Mouse (Mus musculus) left cerebral cortex, postnatal 25 days (tissue): ENCODE data around the gene Foxr1. TPM values are rescaled to one million over a fixed set of nuclear protein-coding genes. Genes with fewer than 3 reads are reported as not detected.
"Not testable (repeated sequence)": the region's sequence is repeated elsewhere in the genome, so short reads cannot be mapped to it uniquely, and the experiment has no call there.

ENCODE experiments used
- DNase-seq, 2 experiments: peaks; one replicate each; pipeline ENCODE4 v3.0.0; 2022; ENCODE audit warnings: low spot score in 2 of 2, mixed read lengths in 1 of 2
- intact Hi-C: fragments of 180-260 bp; cut with DNase I; formaldehyde crosslinking; loops from one replicate; pipeline ENCODE4 v1.15.1; 2025
- total RNA-seq, 2 experiments: library from RNA; stranded (reverse); gene quantifications; 2 replicates each; pipeline ENCODE4 v1.2.3; 2021

Gene Foxr1
- total RNA-seq, 2 experiments from 2014 or later: not detected

DNA sequence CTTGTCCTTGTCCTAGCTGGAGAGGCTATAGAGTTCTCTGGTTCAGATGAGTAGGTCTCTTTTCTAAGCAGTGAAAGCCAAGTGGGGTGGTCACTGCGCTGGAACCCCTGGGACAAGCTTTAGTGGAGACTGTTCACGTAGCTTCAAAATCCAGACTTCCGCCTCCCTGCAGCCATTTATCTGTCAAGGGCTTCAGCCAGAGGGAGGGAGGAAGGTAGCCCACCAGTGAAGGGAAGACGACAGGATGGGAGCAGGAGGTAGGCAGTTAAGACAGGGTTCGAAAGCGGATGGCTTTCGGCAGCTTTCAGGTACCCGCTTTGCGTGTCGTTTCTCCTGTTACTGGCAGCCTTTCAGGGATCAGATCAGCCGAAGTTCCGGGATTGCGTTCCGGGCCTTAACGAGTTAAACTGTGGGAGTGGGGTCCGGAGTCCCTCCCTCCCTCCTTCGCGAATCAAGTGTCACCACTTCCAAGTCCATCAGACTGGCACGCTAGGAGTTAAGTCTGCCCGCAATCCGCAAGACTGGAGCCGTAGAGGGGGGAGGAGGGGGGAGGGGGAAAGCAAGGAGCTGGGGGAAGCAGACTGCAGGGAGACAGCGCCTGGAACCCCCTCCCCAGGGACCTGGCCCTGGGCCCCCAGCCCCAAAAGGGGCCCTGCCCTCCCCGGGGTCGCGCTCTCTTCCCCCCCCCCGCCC, 37.4 kb upstream of the Foxr1 start:
- peak; percentile 70 to 79 for DNase-seq
- intact Hi-C loops: loop anchor here (2.0 kb wide), 1 partner anchor 22 kb away; no protein-coding TSS in a partner anchor

- DNase-seq: peak; percentile 64 to 80
- intact Hi-C loops: loop anchor here (2.0 kb wide), 1 partner anchor 21 kb away; no protein-coding TSS in a partner anchor
These were observed 36.6 kb upstream of the Foxr1 start for GRCm38 (mm10) chr9:44477339-44478228.

DNA sequence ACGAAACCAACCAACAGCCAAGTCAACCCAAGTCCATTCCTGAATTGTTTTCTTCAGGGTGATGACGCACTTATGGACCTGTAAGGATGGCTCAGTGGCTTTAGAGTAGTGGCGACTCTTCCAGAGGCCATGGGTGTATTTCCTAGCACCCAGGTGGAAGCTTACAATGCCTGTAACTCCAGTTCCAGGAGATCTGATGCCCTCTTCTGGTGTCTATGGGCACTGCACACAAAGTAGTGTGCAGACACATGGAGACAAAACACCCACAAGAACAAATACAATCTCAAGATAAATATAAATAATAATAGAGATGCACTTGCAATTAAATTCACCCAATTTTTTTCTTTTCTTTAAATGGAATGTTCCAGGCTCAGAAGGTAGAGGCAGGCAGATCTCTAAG, 35.0 kb upstream of the Foxr1 start:
- no peak for DNase-seq
- intact Hi-C loops: no loop called here

DNA sequence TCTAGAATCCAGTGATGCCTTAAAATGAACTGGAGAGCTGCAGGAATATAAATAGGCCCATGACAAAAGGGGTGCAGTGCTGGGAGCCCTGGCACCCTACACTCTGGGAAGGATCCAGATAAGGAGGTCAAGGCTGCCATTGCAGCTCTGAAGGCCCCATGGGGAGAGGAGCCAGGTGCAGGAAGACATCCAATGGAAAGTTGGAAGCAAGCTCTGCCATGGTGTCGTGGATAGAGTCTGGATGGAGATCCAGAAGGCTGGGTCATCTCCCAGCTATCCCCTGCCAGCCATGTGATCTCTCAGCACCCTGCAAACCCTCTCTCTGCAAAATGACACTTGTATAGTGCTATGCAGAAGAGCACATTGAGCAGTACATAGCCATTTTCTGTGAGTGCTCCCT, 33.4 kb upstream of the Foxr1 start:
- no peak for DNase-seq
- intact Hi-C loops: no loop called here

DNA sequence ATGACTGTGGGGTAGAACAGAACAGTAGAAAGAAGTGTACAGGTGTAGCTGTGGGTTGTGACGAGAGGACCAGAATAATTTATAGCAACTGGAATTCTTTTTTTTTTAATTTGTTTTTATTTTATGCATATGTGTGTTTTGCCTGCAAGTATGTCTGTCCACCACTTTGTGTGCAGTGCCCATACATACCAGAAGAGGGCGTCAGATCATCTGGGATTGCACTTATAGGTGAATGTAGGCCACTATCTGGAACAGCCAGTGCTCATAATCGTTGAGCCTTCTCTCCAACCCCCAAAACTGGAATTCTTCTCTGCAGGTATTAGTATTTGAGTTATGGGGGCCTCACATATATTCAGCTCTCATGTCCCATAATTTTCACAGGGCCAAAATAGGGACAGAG, 32.2 kb upstream of the Foxr1 start:
- no peak for DNase-seq
- intact Hi-C loops: no loop called here

- intact Hi-C loops: no loop called here
- DNase-seq: peak in 1 of 2 experiments; percentile 52
These were observed 27.9 kb upstream of the Foxr1 start for GRCm38 (mm10) chr9:44468800-44469199.

- no peak for DNase-seq
- intact Hi-C loops: no loop called here
These were observed 27.3 kb upstream of the Foxr1 start for GRCm38 (mm10) chr9:44468224-44468623.

DNA sequence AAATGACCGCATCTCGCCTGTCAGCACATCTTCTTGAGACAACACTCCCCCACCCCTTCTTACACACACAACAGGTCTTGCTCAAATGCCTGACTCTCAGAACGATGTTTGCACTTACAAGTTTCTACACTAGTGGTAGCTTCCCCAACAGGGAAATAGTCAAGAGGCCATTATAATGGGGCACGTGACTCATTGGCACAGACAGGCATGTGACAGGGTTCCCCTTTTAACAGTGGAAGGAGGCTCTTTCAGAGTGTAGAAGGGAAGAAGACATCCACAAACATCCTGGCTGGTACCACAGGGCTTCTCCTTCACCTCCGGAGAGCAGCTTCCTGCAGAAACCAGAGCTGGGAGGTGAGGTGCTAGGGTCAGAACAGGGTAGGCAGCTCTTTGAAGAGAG, 21.0 kb upstream of the Foxr1 start:
- no peak for DNase-seq
- intact Hi-C loops: no loop called here

- intact Hi-C loops: loop anchor here (2.0 kb wide), 1 partner anchor 22 kb away; no protein-coding TSS in a partner anchor
- peak; percentile 89 to 98 for DNase-seq
These were observed 16.3 kb upstream of the Foxr1 start for GRCm38 (mm10) chr9:44457035-44457742.

GRCm38 (mm10) chr9:44454891-44455220, 13.9 kb upstream of the Foxr1 start, which contains the start of gene Upk2:
Gene Upk2, minus strand, starts transcription at chr9:44454976.
- intact Hi-C loops: loop anchor here (1.0 kb wide), 2 partner anchors 47 to 197 kb away; no protein-coding TSS in a partner anchor

DNA sequence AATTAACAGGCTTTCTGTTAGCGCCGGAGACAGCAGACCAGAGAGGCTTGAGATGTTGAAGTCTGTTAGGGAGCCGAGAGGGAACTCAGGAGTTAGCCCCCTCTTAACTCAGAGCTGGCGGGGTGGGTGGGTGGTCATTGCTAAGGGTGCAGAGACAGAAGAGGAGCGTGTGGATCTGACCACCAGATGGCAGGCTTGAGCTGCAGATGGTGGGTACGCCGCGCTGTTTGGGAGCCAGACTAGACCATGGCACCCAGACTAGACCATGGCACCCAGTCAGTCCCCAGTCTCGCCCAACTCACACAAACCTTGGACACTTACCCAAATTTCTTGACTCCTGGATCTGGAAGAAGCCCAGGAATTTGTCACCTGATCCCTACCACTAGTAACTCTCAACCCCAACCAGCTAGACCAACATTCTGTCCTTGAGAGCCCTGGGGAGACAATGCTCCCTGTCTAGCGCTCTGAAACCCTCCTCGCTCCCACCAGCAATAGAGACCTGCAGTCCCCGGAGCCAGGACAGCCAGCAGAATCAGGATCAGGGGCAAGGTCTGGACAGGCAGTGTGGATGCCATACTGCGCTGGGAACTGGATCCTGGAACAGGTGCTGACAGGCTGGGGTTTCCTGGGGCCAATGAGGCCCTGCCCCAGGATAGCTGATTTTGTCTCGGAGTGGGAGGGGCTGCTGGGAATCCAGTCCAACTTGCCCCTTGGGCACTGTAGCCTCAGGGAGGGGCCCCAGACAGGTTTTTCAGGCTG, 13.4 kb upstream of the Foxr1 start:
- DNase-seq: peak; percentile 84
- intact Hi-C loops: loop anchor here (1.0 kb wide), 2 partner anchors 48 to 198 kb away; no protein-coding TSS in a partner anchor

More at GRCm38 (mm10) chr9:44454891-44455220, 13.9 kb upstream of the Foxr1 start, which contains the start of gene Upk2:
- DNase-seq: no peak

GRCm38 (mm10) chr9:44450387-44450786, 9.5 kb upstream of the Foxr1 start:
- DNase-seq: no peak
- intact Hi-C loops: no loop called here

DNA sequence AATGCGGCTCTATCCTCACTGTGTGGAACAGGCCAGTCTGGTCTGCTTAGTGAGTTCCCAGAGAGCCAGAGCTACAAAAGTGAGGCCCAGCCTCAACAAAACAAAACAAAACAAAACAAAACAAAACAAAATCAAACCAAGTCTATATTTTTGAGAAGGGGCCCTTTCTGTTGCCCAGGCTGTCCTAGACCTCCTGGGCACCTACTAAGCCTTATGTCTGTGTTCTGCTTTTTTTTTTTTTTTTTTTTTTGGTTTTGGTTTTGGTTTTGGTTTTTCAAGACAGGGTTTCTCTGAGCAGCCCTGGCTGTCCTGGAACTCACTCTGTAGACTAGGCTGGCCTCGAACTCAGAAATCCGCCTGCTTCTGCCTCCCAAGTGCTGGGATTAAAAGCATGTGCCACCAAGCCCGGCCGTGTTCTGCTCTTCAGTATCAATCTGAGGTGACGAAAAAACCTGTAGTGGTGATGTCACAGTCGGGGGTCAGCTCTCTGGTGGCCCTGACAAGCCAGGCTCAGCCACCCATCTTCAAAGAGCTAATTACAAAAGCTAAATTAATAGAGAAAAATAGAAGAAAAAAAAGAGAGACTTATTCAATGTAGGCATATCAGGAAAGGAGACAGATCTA, 3.6 kb upstream of the Foxr1 start:
- intact Hi-C loops, DNase-seq: not testable (repeated sequence)

DNA sequence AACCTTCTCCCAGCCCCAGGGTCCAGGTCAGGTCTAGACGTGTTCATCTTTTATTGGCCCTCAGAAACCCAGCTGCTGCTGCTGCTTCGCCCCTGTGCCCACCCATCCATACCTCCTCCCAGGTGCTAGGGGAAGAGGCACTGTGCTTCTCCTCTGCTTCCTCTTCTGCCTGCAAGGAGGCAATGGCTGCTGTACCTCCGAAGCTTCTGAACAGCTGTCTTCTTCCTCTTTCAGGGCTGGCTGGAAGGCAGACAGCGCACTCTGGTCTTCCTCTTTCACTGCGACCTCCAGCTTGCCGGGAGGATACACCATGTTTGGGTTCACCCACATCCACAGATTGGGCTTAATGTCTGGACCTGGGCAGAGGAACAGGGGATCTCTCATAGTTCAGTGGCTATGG, 5.2 kb downstream of the Foxr1 start:
- no peak for DNase-seq
- intact Hi-C loops: no loop called here

GRCm38 (mm10) chr9:44432577-44433185, 8.3 kb downstream of the Foxr1 start:
- DNase-seq: no peak
- intact Hi-C loops: no loop called here

DNA sequence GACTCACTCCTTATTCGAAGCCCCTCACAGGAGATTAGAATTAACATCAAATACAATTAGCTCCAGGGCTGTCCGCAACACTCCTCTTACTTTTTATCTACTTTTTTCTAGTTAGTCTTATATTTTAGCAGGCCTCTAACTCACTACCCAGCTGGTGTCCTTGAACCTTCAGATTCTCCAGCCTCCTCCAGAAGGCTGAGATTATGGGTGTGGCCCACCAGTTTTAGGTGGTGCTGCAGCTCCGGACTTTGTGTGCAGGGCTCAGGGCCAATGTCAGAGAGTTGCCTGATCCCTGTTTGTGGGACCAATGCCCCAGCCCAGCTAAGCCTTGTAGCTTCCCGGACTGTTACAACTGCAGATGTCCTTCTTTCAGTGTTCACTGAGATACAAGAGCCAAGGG, 17.4 kb downstream of the Foxr1 start:
- intact Hi-C loops: no loop called here
- no peak for DNase-seq

DNA sequence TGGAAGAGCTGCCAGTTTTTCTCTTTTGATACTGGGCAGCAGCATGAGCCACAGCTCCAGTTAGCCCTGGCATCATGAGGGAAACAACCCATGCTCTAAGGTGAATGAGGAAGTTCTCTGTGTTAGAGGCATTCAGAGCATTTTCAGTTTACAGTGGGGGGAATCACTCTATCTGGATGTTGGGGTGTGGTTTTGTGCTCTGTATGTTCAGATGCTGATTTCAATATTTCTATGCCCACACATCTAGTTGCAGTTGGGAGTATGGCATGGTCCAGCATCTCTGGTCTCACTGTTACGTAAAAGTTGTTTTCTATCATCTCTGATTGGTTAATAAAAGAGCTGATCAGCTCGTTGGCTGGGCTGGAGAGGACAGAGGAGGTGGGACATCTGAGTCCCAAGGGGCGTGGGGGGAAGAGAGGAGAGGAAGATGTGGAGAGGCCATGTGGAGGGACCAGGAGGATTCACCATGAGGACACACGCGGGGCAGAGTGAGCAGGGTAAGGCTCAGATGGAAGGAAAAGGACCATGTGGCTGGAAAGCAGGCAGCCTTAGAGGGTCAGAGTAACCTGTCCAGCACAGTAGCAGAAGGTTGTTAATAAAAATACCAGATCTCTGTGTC, 20.5 kb downstream of the Foxr1 start:
- intact Hi-C loops: no loop called here
- DNase-seq: no peak

GRCm38 (mm10) chr9:44419730-44420129, 21.2 kb downstream of the Foxr1 start:
- intact Hi-C loops, DNase-seq: not testable (repeated sequence)
